8 mouse cellular contexts compared by ENCODE assay signal in the genomic region with DNA sequence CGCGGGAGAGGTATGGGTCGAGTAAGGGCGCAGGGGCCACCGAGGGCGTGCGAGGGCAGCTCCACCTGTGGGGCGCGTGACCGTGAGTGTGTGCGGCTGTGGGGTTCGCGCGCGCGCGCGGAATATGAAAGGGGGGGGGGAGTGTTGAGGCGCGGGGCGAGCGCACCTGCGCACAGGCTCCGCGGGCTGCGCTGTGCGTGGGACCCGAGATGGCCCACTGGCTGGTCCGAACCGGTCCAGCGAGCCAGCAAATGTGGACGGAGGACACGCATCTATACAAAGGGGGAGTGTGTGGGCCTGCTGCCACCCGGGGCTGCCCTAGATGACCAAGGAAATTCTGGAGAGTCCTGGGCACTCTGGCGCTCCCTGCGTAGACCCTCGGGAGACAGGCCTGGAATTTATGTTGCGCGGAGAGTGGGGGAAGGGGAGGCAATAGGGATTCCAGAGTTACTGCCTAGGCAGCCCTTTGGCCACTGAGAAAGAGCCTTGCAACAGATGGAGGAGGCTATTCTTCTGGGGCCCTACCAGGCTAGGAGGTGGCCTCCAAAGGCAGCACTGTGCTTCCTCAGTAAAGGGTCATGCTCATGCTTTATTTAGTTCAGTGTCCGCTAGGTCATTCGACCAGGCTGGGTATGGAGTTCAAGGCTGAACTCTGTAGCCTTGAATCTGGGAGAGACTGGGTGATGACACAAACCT. TPM values are rescaled to one million over a fixed set of nuclear protein-coding genes. Genes with fewer than 3 reads are reported as not detected.
DNase-seq lines count a peak whose midpoint lies in the region; ATAC-seq lines count a peak whose summit lies in the region.

No protein-coding gene starts in this region.

- H3K9ac ChIP-seq in hindbrain, embryonic 11.5 days (ENCODE audit: low read depth, low read length) = peak overlapping the region; percentile 87
- H3K9ac ChIP-seq in limb, embryonic 12.5 days (replicated peaks) = peak overlapping the region; percentile 78
- H3K9ac ChIP-seq in midbrain, embryonic 13.5 days (replicated peaks) = peak overlapping the region; percentile 92

- H3K27me3 ChIP-seq in forebrain, embryonic 10.5 days (ENCODE audit: poor library complexity, severe bottlenecking) = no peaks in the 10 kb centered on the region
- H3K27me3 ChIP-seq in hindbrain, embryonic 11.5 days (ENCODE audit: control insufficient read depth, insufficient read depth, low read length) = no peaks in the 10 kb centered on the region
- H3K27me3 ChIP-seq in limb, embryonic 12.5 days = no peaks in the 10 kb centered on the region
- H3K27me3 ChIP-seq in midbrain, embryonic 13.5 days = no peaks in the 10 kb centered on the region

- H3K4me2 ChIP-seq in hindbrain, embryonic 11.5 days (replicated peaks; ENCODE audit: low read depth, low read length) = peak overlapping the region; percentile 63
- H3K4me2 ChIP-seq in limb, embryonic 12.5 days = peak overlapping the region; percentile 80
- H3K4me2 ChIP-seq in midbrain, embryonic 13.5 days (replicated peaks) = peak overlapping the region; percentile 81

- H3K9me3 ChIP-seq in forebrain, embryonic 10.5 days = peaks cover 30% of the 10 kb centered on the region
- no peaks in the 10 kb centered on the region for H3K9me3 ChIP-seq in hindbrain, embryonic 11.5 days (ENCODE audit: control insufficient read depth, low read length)
- H3K9me3 ChIP-seq in limb, embryonic 12.5 days = peaks cover 33% of the 10 kb centered on the region
- H3K9me3 ChIP-seq in midbrain, embryonic 13.5 days = peaks cover 19% of the 10 kb centered on the region

- peak; percentile 42 to 68 for DNase-seq in left cerebral cortex, postnatal 10 days (ENCODE audit: extremely low spot score in 1 of 2, low spot score in 2 of 2)
- DNase-seq in left cerebral cortex, adult 9 months (ENCODE audit: low spot score in 2 of 2) = no peak
- DNase-seq in ZHBTc4 (ENCODE audit: low read depth, low spot score) = peak; percentile 62
- DNase-seq in forebrain, embryonic 10.5 days (ENCODE audit: extremely low spot score, low spot score) = no peak
- DNase-seq in hindbrain, embryonic 11.5 days (ENCODE audit: low spot score) = peak; percentile 77
- DNase-seq in ovary, adult 18-20 months (ENCODE audit: low spot score) = no peak

- H3K4me3 ChIP-seq in forebrain, embryonic 10.5 days = peak overlapping the region; percentile 87
- H3K4me3 ChIP-seq in hindbrain, embryonic 11.5 days (ENCODE audit: low read depth, low read length) = peak overlapping the region; percentile 86
- H3K4me3 ChIP-seq in limb, embryonic 12.5 days (replicated peaks) = peak overlapping the region; percentile 79
- H3K4me3 ChIP-seq in midbrain, embryonic 13.5 days (replicated peaks) = peak overlapping the region; percentile 82

- H3K4me1 ChIP-seq in forebrain, embryonic 10.5 days = peaks cover 26% of the 10 kb centered on the region
- 0 out of 2 replicates have a peak, but pooled peaks cover 5% of the 10 kb centered on the region for H3K4me1 ChIP-seq in hindbrain, embryonic 11.5 days (replicated peaks; ENCODE audit: control insufficient read depth, insufficient read depth, low read length)
- peaks cover 19% of the 10 kb centered on the region for H3K4me1 ChIP-seq in limb, embryonic 12.5 days (replicated peaks)
- H3K4me1 ChIP-seq in midbrain, embryonic 13.5 days (replicated peaks) = peaks cover 19% of the 10 kb centered on the region

- H3K36me3 ChIP-seq in forebrain, embryonic 10.5 days (replicated peaks) = peaks cover 42% of the 10 kb centered on the region
- H3K36me3 ChIP-seq in hindbrain, embryonic 11.5 days (ENCODE audit: control insufficient read depth, insufficient read depth, low read length) = peaks cover 18% of the 10 kb centered on the region
- peaks cover 44% of the 10 kb centered on the region for H3K36me3 ChIP-seq in limb, embryonic 12.5 days
- H3K36me3 ChIP-seq in midbrain, embryonic 13.5 days = peaks cover 37% of the 10 kb centered on the region

- ATAC-seq in hindbrain, embryonic 11.5 days (ENCODE audit: low FRiP score) = peak; percentile 80
- peak; percentile 76 for ATAC-seq in limb, embryonic 12.5 days (ENCODE audit: insufficient number of reproducible peaks, insufficient read depth, low FRiP score, low TSS enrichment, low read depth)
- ATAC-seq in midbrain, embryonic 13.5 days = peak; percentile 84

- H3K27ac ChIP-seq in forebrain, embryonic 10.5 days = peak overlapping the region; percentile 98
- peak overlapping the region; percentile 85 for H3K27ac ChIP-seq in hindbrain, embryonic 11.5 days (ENCODE audit: low read depth, low read length)
- peak overlapping the region; percentile 86 for H3K27ac ChIP-seq in limb, embryonic 12.5 days
- peak overlapping the region; percentile 92 for H3K27ac ChIP-seq in midbrain, embryonic 13.5 days

- WGBS in forebrain, embryonic 10.5 days = 1% methylated on average over 41 of the region's 41 CpGs
- WGBS in hindbrain, embryonic 11.5 days = under 1% methylated on average over 40 of the region's 41 CpGs
- 1% methylated on average over 40 of the region's 41 CpGs for WGBS in limb, embryonic 12.5 days
- WGBS in midbrain, embryonic 13.5 days = under 1% methylated on average over 37 of the region's 41 CpGs

- intact Hi-C loops in left cerebral cortex, postnatal 10 days (cut with DNase I) = loop anchor here (5.0 kb wide), 1 partner anchor 38 kb away; no protein-coding TSS in a partner anchor

RNA-seq across cellular contexts. Expression of gene Gm44965, which starts 0.5 kb away (rescaled TPM):
- not detected for total RNA-seq in left cerebral cortex, postnatal 10 days (2021)
- 1.2 and 2.3 TPM in 2 replicates for polyA plus RNA-seq in forebrain, embryonic 10.5 days (2016; fragmentation: Nextera tagmentation; extraction: Ambion mirVana)
- polyA plus RNA-seq in hindbrain, embryonic 11.5 days (2014; fragmentation: Nextera tagmentation; extraction: Ambion mirVana) = not detected in 2 replicates
- 0.72 TPM in 1 of 2 replicates, not detected in the other for polyA plus RNA-seq in limb, embryonic 12.5 days (2016; fragmentation: Nextera tagmentation; extraction: Ambion mirVana)
- 1.0 TPM in 1 of 2 replicates, not detected in the other for polyA plus RNA-seq in midbrain, embryonic 13.5 days (2015; fragmentation: Nextera tagmentation; extraction: Ambion mirVana)

RNA-seq across cellular contexts. Expression of gene Repin1, which starts 0.5 kb away (rescaled TPM):
- total RNA-seq in left cerebral cortex, postnatal 10 days (2021) = 10 to 100 TPM; 28.0 to 29.5 TPM
- polyA plus RNA-seq in forebrain, embryonic 10.5 days (2016; fragmentation: Nextera tagmentation; extraction: Ambion mirVana) = 53.1 and 56.8 TPM in 2 replicates
- 35.3 and 37.8 TPM in 2 replicates for polyA plus RNA-seq in hindbrain, embryonic 11.5 days (2014; fragmentation: Nextera tagmentation; extraction: Ambion mirVana)
- polyA plus RNA-seq in limb, embryonic 12.5 days (2016; fragmentation: Nextera tagmentation; extraction: Ambion mirVana) = 43.2 and 46.4 TPM in 2 replicates
- 44.6 and 47.2 TPM in 2 replicates for polyA plus RNA-seq in midbrain, embryonic 13.5 days (2015; fragmentation: Nextera tagmentation; extraction: Ambion mirVana)

RNA-seq across cellular contexts. Expression of gene Gm45021, which starts 4.8 kb away (rescaled TPM):
- total RNA-seq in left cerebral cortex, postnatal 10 days (2021) = not detected
- not detected in 2 replicates for polyA plus RNA-seq in forebrain, embryonic 10.5 days (2016; fragmentation: Nextera tagmentation; extraction: Ambion mirVana)
- not detected in 2 replicates for polyA plus RNA-seq in hindbrain, embryonic 11.5 days (2014; fragmentation: Nextera tagmentation; extraction: Ambion mirVana)
- not detected in 2 replicates for polyA plus RNA-seq in limb, embryonic 12.5 days (2016; fragmentation: Nextera tagmentation; extraction: Ambion mirVana)
- polyA plus RNA-seq in midbrain, embryonic 13.5 days (2015; fragmentation: Nextera tagmentation; extraction: Ambion mirVana) = not detected in 2 replicates

RNA-seq across cellular contexts. Expression of gene Zfp775, which starts 7.7 kb away (rescaled TPM):
- 1 to 10 TPM; 5.8 to 6.8 TPM for total RNA-seq in left cerebral cortex, postnatal 10 days (2021)
- polyA plus RNA-seq in forebrain, embryonic 10.5 days (2016; fragmentation: Nextera tagmentation; extraction: Ambion mirVana) = 8.8 and 11.1 TPM in 2 replicates
- polyA plus RNA-seq in hindbrain, embryonic 11.5 days (2014; fragmentation: Nextera tagmentation; extraction: Ambion mirVana) = 7.7 and 11.0 TPM in 2 replicates
- polyA plus RNA-seq in limb, embryonic 12.5 days (2016; fragmentation: Nextera tagmentation; extraction: Ambion mirVana) = 9.7 and 10.5 TPM in 2 replicates
- 14.6 and 17.8 TPM in 2 replicates for polyA plus RNA-seq in midbrain, embryonic 13.5 days (2015; fragmentation: Nextera tagmentation; extraction: Ambion mirVana)

RNA-seq across cellular contexts. Expression of gene Rarres2, which starts 21.6 kb away (rescaled TPM):
- 1 to 10 TPM; 6.2 to 7.0 TPM for total RNA-seq in left cerebral cortex, postnatal 10 days (2021)
- 0.30 and 0.41 TPM in 2 replicates for polyA plus RNA-seq in forebrain, embryonic 10.5 days (2016; fragmentation: Nextera tagmentation; extraction: Ambion mirVana)
- 2.0 and 2.5 TPM in 2 replicates for polyA plus RNA-seq in hindbrain, embryonic 11.5 days (2014; fragmentation: Nextera tagmentation; extraction: Ambion mirVana)
- polyA plus RNA-seq in limb, embryonic 12.5 days (2016; fragmentation: Nextera tagmentation; extraction: Ambion mirVana) = 4.9 and 6.9 TPM in 2 replicates
- polyA plus RNA-seq in midbrain, embryonic 13.5 days (2015; fragmentation: Nextera tagmentation; extraction: Ambion mirVana) = 2.5 and 2.9 TPM in 2 replicates

Comparison
In these comparisons a context has a peak if more than half of its experiments do, and no peak if none do; other contexts are left out.
1. DNase-seq: peak in left cerebral cortex, postnatal 10 days (2 of 2), ZHBTc4 (single experiment) and hindbrain, embryonic 11.5 days (single experiment); none in left cerebral cortex, adult 9 months (0 of 2), forebrain, embryonic 10.5 days (single experiment) and ovary, adult 18-20 months (single experiment).
2. Peak in every context shown above with its lines, with median percentiles within 50 percentile points of each other: H3K27ac ChIP-seq, H3K4me3 ChIP-seq, ATAC-seq, H3K4me2 ChIP-seq and H3K9ac ChIP-seq.